Comparison of ENCODE assay signal across 20 mouse cellular contexts in genomic region chr4:77880213-77880612, GRCm38 (mm10).
"Had no signal": no experiment of that assay in that cellular context is flagged by ENCODE, and none has a peak within 500 bp of the region (broad histone marks: within the 10 kb centered on the region; RNA-seq: fewer than 3 reads in every experiment).

No protein-coding gene starts in this region.

- H3K4me1 ChIP-seq: limb, embryonic 12.5 days; limb, embryonic 15.5 days; stomach, embryonic 15.5 days had no signal

- H3K36me3 ChIP-seq: limb, embryonic 12.5 days; limb, embryonic 15.5 days; stomach, embryonic 15.5 days had no signal

- H3K27me3 ChIP-seq: limb, embryonic 12.5 days; limb, embryonic 15.5 days; stomach, embryonic 15.5 days had no signal

- ATAC-seq: inflammation-experienced regulatory T-cells, adult 6 months; intestine, embryonic 16.5 days; liver, postnatal 0 days; lung, postnatal 0 days had no signal

- DNase-seq: kidney, adult 18-20 months; kidney, adult 9 months; kidney, postnatal 25 days; layer of hippocampus, adult 9-11 months; liver, postnatal 0 days; lung, embryonic 14.5 days; right cerebral cortex, postnatal 25 days; spleen, adult 18-20 months; thymus, postnatal 25 days had no signal

- H3K4me3 ChIP-seq: layer of hippocampus, adult 2 months; limb, embryonic 12.5 days; limb, embryonic 15.5 days; stomach, embryonic 15.5 days had no signal

- H3K9ac ChIP-seq: limb, embryonic 12.5 days; limb, embryonic 15.5 days; liver, embryonic 14.5 days; liver, postnatal 0 days; lung, embryonic 14.5 days; stomach, embryonic 15.5 days had no signal

- H3K4me2 ChIP-seq: limb, embryonic 12.5 days; limb, embryonic 15.5 days; liver, embryonic 11.5 days; lung, embryonic 14.5 days; stomach, embryonic 15.5 days had no signal

- H3K27ac ChIP-seq: kidney, postnatal 0 days; layer of hippocampus, adult 2 months; limb, embryonic 12.5 days; limb, embryonic 15.5 days; liver, embryonic 14.5 days; macrophage; stomach, embryonic 15.5 days had no signal

- H3K9me3 ChIP-seq: limb, embryonic 12.5 days; limb, embryonic 15.5 days; stomach, embryonic 15.5 days had no signal
